Comparison of ENCODE assay signal across 27 mouse cellular contexts in the genomic region with DNA sequence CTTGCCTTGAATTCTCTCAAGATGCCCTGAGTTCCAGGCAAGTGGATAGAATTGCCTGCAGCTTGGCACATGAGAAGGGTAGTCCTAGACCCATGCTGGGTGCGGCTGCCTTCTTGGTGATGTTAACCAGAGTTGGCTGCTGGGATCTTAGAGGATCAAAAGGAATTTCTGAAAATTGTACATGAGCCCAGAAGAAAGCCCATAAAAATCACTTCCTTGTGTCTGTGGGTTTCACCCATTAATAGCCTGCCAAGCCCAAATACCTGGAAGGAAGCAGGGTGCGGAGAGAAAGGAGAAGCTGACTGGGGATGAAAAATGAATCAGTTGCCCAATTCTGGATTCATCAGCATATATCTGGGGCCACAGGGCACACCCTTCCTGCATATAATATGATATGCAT.
"Had no signal": no experiment of that assay in that cellular context is flagged by ENCODE, and none has a peak within 500 bp of the region (broad histone marks: within the 10 kb centered on the region; RNA-seq: fewer than 3 reads in every experiment).

No protein-coding gene starts in this region.

- H3K36me3 ChIP-seq: heart, embryonic 12.5 days; hindbrain, embryonic 10.5 days; hindbrain, embryonic 12.5 days; intestine, embryonic 15.5 days; limb, embryonic 10.5 days; limb, embryonic 12.5 days; liver, embryonic 13.5 days; liver, embryonic 15.5 days had no signal

- ATAC-seq: hindbrain, embryonic 16.5 days; inflammation-experienced regulatory T-cells, adult 6 months; intestine, embryonic 15.5 days; intestine, postnatal 0 days; liver, postnatal 0 days had no signal

- H3K27ac ChIP-seq: gastrocnemius, adult 2 months; heart, adult 2 months; hindbrain, embryonic 10.5 days; hindbrain, embryonic 12.5 days; hindbrain, embryonic 14.5 days; intestine, embryonic 15.5 days; limb, embryonic 10.5 days; limb, embryonic 12.5 days; liver, embryonic 13.5 days; liver, embryonic 15.5 days had no signal

- H3K27me3 ChIP-seq: heart, embryonic 12.5 days; hindbrain, embryonic 12.5 days; intestine, embryonic 15.5 days; limb, embryonic 12.5 days had no signal

- DNase-seq: gastrocnemius, adult 2 months; gastrocnemius, postnatal 10 days; gastrocnemius, postnatal 25 days; heart, adult 2 months; heart, postnatal 10 days; heart, postnatal 4 days; kidney, adult 18-20 months; kidney, adult 8-10 months; kidney, postnatal 10 days; kidney, postnatal 25 days; kidney, postnatal 4 days; layer of hippocampus, adult 9-11 months; layer of hippocampus, postnatal 36 days; liver; liver, embryonic 13.5 days; liver, postnatal 0 days had no signal

- H3K9me3 ChIP-seq: heart, embryonic 12.5 days; hindbrain, embryonic 10.5 days; hindbrain, embryonic 12.5 days; intestine, embryonic 15.5 days; limb, embryonic 10.5 days; limb, embryonic 12.5 days; liver, embryonic 13.5 days; liver, embryonic 15.5 days had no signal

- H3K4me3 ChIP-seq: gastrocnemius, adult 2 months; heart, adult 2 months; heart, embryonic 12.5 days; hindbrain, embryonic 10.5 days; hindbrain, embryonic 12.5 days; intestine, embryonic 15.5 days; limb, embryonic 10.5 days; limb, embryonic 12.5 days; liver, embryonic 13.5 days; liver, embryonic 15.5 days had no signal

- H3K4me1 ChIP-seq: heart, embryonic 12.5 days; hindbrain, embryonic 10.5 days; hindbrain, embryonic 12.5 days; intestine, embryonic 15.5 days had no signal
